Mouse (Mus musculus) liver, embryonic 14 days (tissue): ENCODE measurements around the gene Myh7. TPM values are rescaled to one million over a fixed set of nuclear protein-coding genes. Genes with fewer than 3 reads are reported as not detected.

Experiments used
- polyA plus RNA-seq: library from polyadenylated mRNA; depleted of rRNA; stranded (reverse); fragments of >200 nt; gene quantifications from 2 replicates; pipeline ENCODE4 v1.2.3, GENCODE M21; 2012; rRNA removed

Gene Myh7
- polyA plus RNA-seq, result 0.07 and 2.9 TPM in 2 replicates

GRCm38 (mm10) chr14:54994136-54994868 lies at the start of gene Myh7:
TSS of gene Myh7 (minus strand) at chr14:54994626.

GRCm38 (mm10) chr14:55014991-55015766 lies 20.8 kb upstream of the Myh7 start, which contains the start of gene Ngdn:
TSS of gene Ngdn (plus strand) at chr14:55015454.

GRCm38 (mm10) chr14:54976633-54977032 lies 17.8 kb downstream of the Myh7 start, which contains the start of gene Gm17428:
TSS of gene Gm17428 (plus strand) at chr14:54976933.

GRCm38 (mm10) chr14:54966320-54966977 lies 28.0 kb downstream of the Myh7 start, which contains the start of gene Myh6:
TSS of gene Myh6 (minus strand) at chr14:54966927.

GRCm38 (mm10) chr14:54935904-54936830 lies 58.3 kb downstream of the Myh7 start, which contains the start of gene Cmtm5:
TSS of gene Cmtm5 (plus strand) at chr14:54936261.

DNA sequence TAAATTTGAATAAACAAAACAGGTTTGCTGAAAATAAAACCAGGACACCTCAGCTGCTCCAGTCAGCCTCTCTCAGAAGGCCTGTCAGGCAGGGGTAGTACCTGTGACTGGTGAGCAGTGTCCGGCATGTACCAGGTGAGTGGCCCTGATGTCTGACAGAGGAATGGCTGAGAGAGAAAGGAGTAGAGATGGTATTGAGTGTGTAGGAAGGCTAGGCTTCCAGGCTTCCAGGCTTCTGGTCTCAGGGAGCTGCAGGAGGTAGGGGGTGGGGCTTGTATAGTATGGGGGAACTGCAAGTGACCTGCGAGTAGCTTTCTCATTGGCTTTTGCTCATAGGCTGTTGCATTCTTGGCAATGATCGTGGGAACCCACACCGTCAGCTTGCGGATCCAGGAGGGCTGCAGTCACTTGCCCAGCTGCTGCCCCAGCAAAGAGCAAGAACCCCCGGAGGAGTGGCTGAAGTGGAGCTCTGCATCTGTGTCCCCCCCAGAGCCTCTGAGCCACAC lies 61.7 kb downstream of the Myh7 start, which contains the start of gene Il25:
Il25 (plus strand) TSS at position 51 of the 506 bp plus-strand sequence.

GRCm38 (mm10) chr14:54925349-54926342 lies 68.8 kb downstream of the Myh7 start, which contains the start of gene Efs:
TSS of gene Efs (minus strand) at chr14:54926126.

Other genes starting within 250 kb of the Myh7 start
- 2.9 and 3.6 TPM in 2 replicates for gene Slc7a8, start 212.7 kb downstream of the Myh7 start, polyA plus RNA-seq
- not detected in 2 replicates for gene Rnf212b, start 180.5 kb downstream of the Myh7 start, polyA plus RNA-seq
- gene Homez, start 123.7 kb downstream of the Myh7 start, polyA plus RNA-seq, result 1.1 and 1.2 TPM in 2 replicates
- gene Ppp1r3e, start 117.1 kb downstream of the Myh7 start, polyA plus RNA-seq, result 2.6 and 3.0 TPM in 2 replicates
- 4.9 and 5.8 TPM in 2 replicates for gene Bcl2l2, start 111.2 kb downstream of the Myh7 start, polyA plus RNA-seq
- 0.09 and 0.10 TPM in 2 replicates for gene Gm20521, start 111.2 kb downstream of the Myh7 start, polyA plus RNA-seq
- 115 and 131 TPM in 2 replicates for gene Pabpn1, start 102.1 kb downstream of the Myh7 start, polyA plus RNA-seq
- gene Slc22a17, start 81.5 kb downstream of the Myh7 start, polyA plus RNA-seq, result 2.8 and 5.0 TPM in 2 replicates
- gene Efs, start 68.5 kb downstream of the Myh7 start, polyA plus RNA-seq, result 0.25 and 0.83 TPM in 2 replicates
- not detected in 2 replicates for gene Il25, start 61.9 kb downstream of the Myh7 start, polyA plus RNA-seq
- gene Cmtm5, start 58.4 kb downstream of the Myh7 start, polyA plus RNA-seq, result 0.12 TPM in 1 of 2 replicates, not detected in the other
- gene Myh6, start 27.7 kb downstream of the Myh7 start, polyA plus RNA-seq, result 0.02 and 0.20 TPM in 2 replicates
- not detected in 2 replicates for gene Gm17428, start 17.7 kb downstream of the Myh7 start, polyA plus RNA-seq
- 32.0 and 34.0 TPM in 2 replicates for gene Ngdn, start 20.8 kb upstream of the Myh7 start, polyA plus RNA-seq
- 0.19 and 0.28 TPM in 2 replicates for gene Zfhx2, start 97.7 kb upstream of the Myh7 start, polyA plus RNA-seq
- 1.9 and 2.4 TPM in 2 replicates for gene Thtpa, start 100.2 kb upstream of the Myh7 start, polyA plus RNA-seq
- 12.2 and 14.4 TPM in 2 replicates for gene Ap1g2, start 112.0 kb upstream of the Myh7 start, polyA plus RNA-seq
- gene Jph4, start 122.3 kb upstream of the Myh7 start, polyA plus RNA-seq, result 0.02 and 0.05 TPM in 2 replicates
- 0.03 TPM in 2 replicates for gene Dhrs2, start 227.4 kb upstream of the Myh7 start, polyA plus RNA-seq